Mouse (Mus musculus): ENCODE measurements around the gene March6. TPM values are rescaled to one million over a fixed set of nuclear protein-coding genes. Genes with fewer than 3 reads are reported as not detected.

March6 gene
- polyA plus RNA-seq, 1 experiment from 2014 or later = 99.8 TPM

- WGBS = 92% methylated on average over 4 of the region's 4 CpGs
- Histone ChIP-seq H3K4me2 (ENCODE audit: low read length) (no peak overlapping the region), H3K27me3 (ENCODE audit: control insufficient read depth, insufficient read depth, low read depth, low read length) (no peaks in the 10 kb centered on the region), H3K36me3 (ENCODE audit: control insufficient read depth, insufficient read depth, low read length) (peaks cover 17% of the 10 kb centered on the region), H3K9me3 (replicated peaks; ENCODE audit: control insufficient read depth, low read length, poor library complexity, severe bottlenecking) (no peaks in the 10 kb centered on the region), H3K4me1 (ENCODE audit: control insufficient read depth, insufficient read depth, low read length) (no peaks in the 10 kb centered on the region), H3K4me3 (ENCODE audit: low read depth, low read length) (no peak overlapping the region), H3K27ac (ENCODE audit: low read length) (no peak overlapping the region), H3K9ac (ENCODE audit: low read depth, low read length) (no peak overlapping the region)
- no peak for ATAC-seq
These were observed 59.3 kb downstream of the March6 start for GRCm38 (mm10) chr15:31471529-31471928.

GRCm38 (mm10) chr15:31469497-31469896 is 61.4 kb downstream of the March6 start:
- H3K4me2 ChIP-seq (ENCODE audit: low read length) = no peak overlapping the region
- no peak overlapping the region for H3K9ac ChIP-seq (ENCODE audit: low read depth, low read length)
- whole genome bisulfite sequencing = 85% methylated on average over 4 of the region's 4 CpGs
- peaks cover 12% of the 10 kb centered on the region; the same call in 1 of the 2 replicates for H3K36me3 ChIP-seq (ENCODE audit: control insufficient read depth, insufficient read depth, low read length)
- H3K9me3 ChIP-seq (replicated peaks; ENCODE audit: control insufficient read depth, low read length, poor library complexity, severe bottlenecking) = no peaks in the 10 kb centered on the region
- no peak overlapping the region for H3K4me3 ChIP-seq (ENCODE audit: low read depth, low read length)
- no peak for ATAC-seq
- no peaks in the 10 kb centered on the region for H3K4me1 ChIP-seq (ENCODE audit: control insufficient read depth, insufficient read depth, low read length)
- no peaks in the 10 kb centered on the region for H3K27me3 ChIP-seq (ENCODE audit: control insufficient read depth, insufficient read depth, low read depth, low read length)
- H3K27ac ChIP-seq (ENCODE audit: low read length) = no peak overlapping the region

GRCm38 (mm10) chr15:31468806-31469205 is 62.0 kb downstream of the March6 start:
- WGBS = 96% methylated on average over 5 of the region's 5 CpGs
- H3K36me3 ChIP-seq (ENCODE audit: control insufficient read depth, insufficient read depth, low read length) = peaks cover 12% of the 10 kb centered on the region; the same call in 1 of the 2 replicates
- ATAC-seq = no peak

GRCm38 (mm10) chr15:31466749-31467148 is 64.1 kb downstream of the March6 start:
- H3K4me1 ChIP-seq (ENCODE audit: control insufficient read depth, insufficient read depth, low read length) = no peaks in the 10 kb centered on the region
- H3K9me3 ChIP-seq (replicated peaks; ENCODE audit: control insufficient read depth, low read length, poor library complexity, severe bottlenecking) = no peaks in the 10 kb centered on the region
- H3K9ac ChIP-seq (ENCODE audit: low read depth, low read length) = no peak overlapping the region
- H3K27ac ChIP-seq (ENCODE audit: low read length) = no peak overlapping the region
- H3K36me3 ChIP-seq (ENCODE audit: control insufficient read depth, insufficient read depth, low read length) = peaks cover 18% of the 10 kb centered on the region
- no peak for ATAC-seq
- WGBS = 88% methylated on average over 1 of the region's 1 CpGs
- no peak overlapping the region for H3K4me3 ChIP-seq (ENCODE audit: low read depth, low read length)
- H3K27me3 ChIP-seq (ENCODE audit: control insufficient read depth, insufficient read depth, low read depth, low read length) = no peaks in the 10 kb centered on the region
- H3K4me2 ChIP-seq (ENCODE audit: low read length) = no peak overlapping the region

More at GRCm38 (mm10) chr15:31468806-31469205, 62.0 kb downstream of the March6 start:
- H3K9ac ChIP-seq (ENCODE audit: low read depth, low read length) = no peak overlapping the region
- H3K4me2 ChIP-seq (ENCODE audit: low read length) = no peak overlapping the region
- H3K4me3 ChIP-seq (ENCODE audit: low read depth, low read length) = no peak overlapping the region
- H3K9me3 ChIP-seq (replicated peaks; ENCODE audit: control insufficient read depth, low read length, poor library complexity, severe bottlenecking) = no peaks in the 10 kb centered on the region
- no peak overlapping the region for H3K27ac ChIP-seq (ENCODE audit: low read length)
- no peaks in the 10 kb centered on the region for H3K4me1 ChIP-seq (ENCODE audit: control insufficient read depth, insufficient read depth, low read length)
- no peaks in the 10 kb centered on the region for H3K27me3 ChIP-seq (ENCODE audit: control insufficient read depth, insufficient read depth, low read depth, low read length)

GRCm38 (mm10) chr15:31466295-31466694 is 64.6 kb downstream of the March6 start:
- peaks cover 20% of the 10 kb centered on the region for H3K36me3 ChIP-seq (ENCODE audit: control insufficient read depth, insufficient read depth, low read length)
- H3K27ac ChIP-seq (ENCODE audit: low read length) = no peak overlapping the region
- H3K4me3 ChIP-seq (ENCODE audit: low read depth, low read length) = no peak overlapping the region
- H3K9me3 ChIP-seq (replicated peaks; ENCODE audit: control insufficient read depth, low read length, poor library complexity, severe bottlenecking) = no peaks in the 10 kb centered on the region
- no peak for ATAC-seq
- H3K4me1 ChIP-seq (ENCODE audit: control insufficient read depth, insufficient read depth, low read length) = no peaks in the 10 kb centered on the region
- no peaks in the 10 kb centered on the region for H3K27me3 ChIP-seq (ENCODE audit: control insufficient read depth, insufficient read depth, low read depth, low read length)
- WGBS = 93% methylated on average over 5 of the region's 5 CpGs
- no peak overlapping the region for H3K9ac ChIP-seq (ENCODE audit: low read depth, low read length)
- no peak overlapping the region for H3K4me2 ChIP-seq (ENCODE audit: low read length)

GRCm38 (mm10) chr15:31465806-31466205 is 65.0 kb downstream of the March6 start:
- H3K4me3 ChIP-seq (ENCODE audit: low read depth, low read length) = no peak overlapping the region
- H3K27me3 ChIP-seq (ENCODE audit: control insufficient read depth, insufficient read depth, low read depth, low read length) = no peaks in the 10 kb centered on the region
- H3K4me1 ChIP-seq (ENCODE audit: control insufficient read depth, insufficient read depth, low read length) = no peaks in the 10 kb centered on the region
- no peaks in the 10 kb centered on the region for H3K9me3 ChIP-seq (replicated peaks; ENCODE audit: control insufficient read depth, low read length, poor library complexity, severe bottlenecking)
- H3K36me3 ChIP-seq (ENCODE audit: control insufficient read depth, insufficient read depth, low read length) = peaks cover 23% of the 10 kb centered on the region
- no peak overlapping the region for H3K27ac ChIP-seq (ENCODE audit: low read length)
- no peak for ATAC-seq
- WGBS = 98% methylated on average over 2 of the region's 2 CpGs
- H3K4me2 ChIP-seq (ENCODE audit: low read length) = no peak overlapping the region
- no peak overlapping the region for H3K9ac ChIP-seq (ENCODE audit: low read depth, low read length)

- ATAC-seq = no peak
- no peak overlapping the region for H3K4me2 ChIP-seq (ENCODE audit: low read length)
- 87% methylated on average over 2 of the region's 2 CpGs for WGBS
- H3K9ac ChIP-seq (ENCODE audit: low read depth, low read length) = no peak overlapping the region
- no peaks in the 10 kb centered on the region for H3K9me3 ChIP-seq (replicated peaks; ENCODE audit: control insufficient read depth, low read length, poor library complexity, severe bottlenecking)
- H3K4me3 ChIP-seq (ENCODE audit: low read depth, low read length) = no peak overlapping the region
- H3K27me3 ChIP-seq (ENCODE audit: control insufficient read depth, insufficient read depth, low read depth, low read length) = no peaks in the 10 kb centered on the region
- peaks cover 33% of the 10 kb centered on the region for H3K36me3 ChIP-seq (ENCODE audit: control insufficient read depth, insufficient read depth, low read length)
- no peak overlapping the region for H3K27ac ChIP-seq (ENCODE audit: low read length)
- no peaks in the 10 kb centered on the region for H3K4me1 ChIP-seq (ENCODE audit: control insufficient read depth, insufficient read depth, low read length)
These were observed 70.3 kb downstream of the March6 start for GRCm38 (mm10) chr15:31460571-31460970.

- Histone ChIP-seq H3K36me3 (ENCODE audit: control insufficient read depth, insufficient read depth, low read length) (peaks cover 34% of the 10 kb centered on the region), H3K27ac (ENCODE audit: low read length) (no peak overlapping the region), H3K27me3 (ENCODE audit: control insufficient read depth, insufficient read depth, low read depth, low read length) (no peaks in the 10 kb centered on the region), H3K4me3 (ENCODE audit: low read depth, low read length) (no peak overlapping the region), H3K9ac (ENCODE audit: low read depth, low read length) (no peak overlapping the region), H3K4me2 (ENCODE audit: low read length) (no peak overlapping the region), H3K9me3 (replicated peaks; ENCODE audit: control insufficient read depth, low read length, poor library complexity, severe bottlenecking) (no peaks in the 10 kb centered on the region), H3K4me1 (ENCODE audit: control insufficient read depth, insufficient read depth, low read length) (peaks cover 3% of the 10 kb centered on the region; the same call in 1 of the 2 replicates)
- 90% methylated on average over 7 of the region's 7 CpGs for WGBS
- no peak for ATAC-seq
These were observed 72.8 kb downstream of the March6 start for GRCm38 (mm10) chr15:31458081-31458480.

- Histone ChIP-seq H3K27me3 (ENCODE audit: control insufficient read depth, insufficient read depth, low read depth, low read length) (no peaks in the 10 kb centered on the region), H3K9ac (ENCODE audit: low read depth, low read length) (no peak overlapping the region), H3K27ac (ENCODE audit: low read length) (no peak overlapping the region), H3K36me3 (ENCODE audit: control insufficient read depth, insufficient read depth, low read length) (peaks cover 26% of the 10 kb centered on the region; the same call in 1 of the 2 replicates), H3K4me3 (ENCODE audit: low read depth, low read length) (no peak overlapping the region), H3K4me1 (ENCODE audit: control insufficient read depth, insufficient read depth, low read length) (peaks cover 9% of the 10 kb centered on the region), H3K9me3 (replicated peaks; ENCODE audit: control insufficient read depth, low read length, poor library complexity, severe bottlenecking) (no peaks in the 10 kb centered on the region), H3K4me2 (ENCODE audit: low read length) (no peak overlapping the region)
- WGBS = 90% methylated on average over 5 of the region's 5 CpGs
- no peak for ATAC-seq
These were observed 74.5 kb downstream of the March6 start for GRCm38 (mm10) chr15:31456381-31456780.
